Mouse (Mus musculus) hindbrain, embryonic 13.5 days (tissue): ENCODE results near the gene Olfr575. TPM values are rescaled to one million over a fixed set of nuclear protein-coding genes. Genes with fewer than 3 reads are reported as not detected.

Experiments used
- ATAC-seq: fragments of 200-750 bp; cut with Nextera tagmentation; 2 replicates; pipeline ENCODE4 v1.8.0; 2017; ENCODE audit warnings: moderate TSS enrichment; ENCODE audit not compliant: low FRiP score
- H3K27ac ChIP-seq: fragments of 300-500 bp; sonication (generic); 2 replicates; pipeline ENCODE4 v1.5.1; 2015; ENCODE audit warnings: inconsistent platforms, mild to moderate bottlenecking, moderate library complexity
- H3K27me3 ChIP-seq: fragments of 300-500 bp; sonication (generic); 2 replicates; pipeline ENCODE4 v1.6.1; 2015; ENCODE audit warnings: mild to moderate bottlenecking, inconsistent platforms
- H3K36me3 ChIP-seq: fragments of 300-500 bp; sonication (generic); 2 replicates; pipeline ENCODE4 v1.6.1; 2015; ENCODE audit warnings: mild to moderate bottlenecking, inconsistent platforms
- H3K4me1 ChIP-seq: fragments of 300-500 bp; sonication (generic); replicated peaks from 2 replicates; pipeline ENCODE4 v1.6.1; 2015; ENCODE audit warnings: inconsistent platforms
- H3K4me2 ChIP-seq: fragments of 300-500 bp; sonication (generic); 2 replicates; pipeline ENCODE4 v1.6.1; 2015; ENCODE audit warnings: inconsistent platforms, mild to moderate bottlenecking, moderate library complexity
- H3K4me3 ChIP-seq: fragments of 300-500 bp; sonication (generic); 2 replicates; pipeline ENCODE4 v1.5.1; 2015; ENCODE audit warnings: mild to moderate bottlenecking, inconsistent platforms
- H3K9ac ChIP-seq: fragments of 300-500 bp; sonication (generic); 2 replicates; pipeline ENCODE4 v1.6.1; 2015; ENCODE audit warnings: mild to moderate bottlenecking, inconsistent platforms
- H3K9me3 ChIP-seq: fragments of 300-500 bp; sonication (generic); 2 replicates; pipeline ENCODE4 v1.6.1; 2016; ENCODE audit warnings: inconsistent platforms
- WGBS: fragments of 180-500 bp; shearing (Covaris S2); methylation state at CpG from one replicate; pipeline ENCODE4 v1.1.7; 2015; 5-methylcytosine and 5-hydroxymethylcytosine counted together
- polyA plus RNA-seq: library from polyadenylated mRNA; unstranded; fragments of >200 nt; fragmentation: Nextera tagmentation; extraction: Ambion mirVana; gene quantifications from 2 replicates; pipeline ENCODE4 v1.2.1, GENCODE M21; 2015

Olfr575 gene
- polyA plus RNA-seq = not detected in 2 replicates

DNA sequence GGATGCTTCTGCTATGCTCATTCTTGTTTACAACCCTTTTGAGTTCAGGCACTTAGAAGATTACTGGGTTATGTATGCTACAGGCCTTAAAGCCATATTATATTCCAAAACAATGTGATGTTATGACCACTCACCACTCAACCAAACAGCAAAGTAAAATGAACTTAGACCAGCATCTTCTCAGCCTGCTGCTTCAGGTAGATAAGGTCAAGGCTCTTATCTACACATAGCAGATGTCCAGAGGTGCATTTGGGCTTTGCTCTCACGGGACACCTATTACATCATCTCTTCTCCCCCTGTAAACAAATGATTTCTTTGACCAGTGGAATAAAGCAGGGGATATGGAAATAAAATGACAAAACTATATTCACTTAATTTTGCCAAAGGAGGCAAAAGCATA is at the start of gene Olfr575:
Gene Olfr575 (minus strand): TSS at position 183 of the 400 bp plus-strand sequence.
- H3K27ac ChIP-seq = no peak within 1 kb of the TSS
- H3K4me1 ChIP-seq = no peaks in the 10 kb centered on the region
- no peak within 1 kb of the TSS for H3K9ac ChIP-seq
- H3K27me3 ChIP-seq = no peaks in the 10 kb centered on the region
- no peaks in the 10 kb centered on the region for H3K9me3 ChIP-seq
- no peak for ATAC-seq
- H3K4me2 ChIP-seq = no peak within 1 kb of the TSS
- no peaks in the 10 kb centered on the region for H3K36me3 ChIP-seq
- no peak within 1 kb of the TSS for H3K4me3 ChIP-seq
- WGBS = 78% methylated on average over 1 of the region's 1 CpGs

GRCm38 (mm10) chr7:102989224-102989623 is 30.6 kb upstream of the Olfr575 start, which contains the start of gene Olfr578:
Gene Olfr578 (minus strand): TSS chr7:102989324.
- no peak within 1 kb of the TSS for H3K4me2 ChIP-seq
- no peak within 1 kb of the TSS for H3K9ac ChIP-seq
- H3K27ac ChIP-seq = no peak within 1 kb of the TSS
- no peaks in the 10 kb centered on the region for H3K4me1 ChIP-seq
- no peaks in the 10 kb centered on the region for H3K36me3 ChIP-seq
- no peaks in the 10 kb centered on the region for H3K9me3 ChIP-seq
- WGBS = 80% methylated on average over 3 of the region's 3 CpGs
- H3K27me3 ChIP-seq = no peaks in the 10 kb centered on the region
- no peak within 1 kb of the TSS for H3K4me3 ChIP-seq
- ATAC-seq = no peak

DNA sequence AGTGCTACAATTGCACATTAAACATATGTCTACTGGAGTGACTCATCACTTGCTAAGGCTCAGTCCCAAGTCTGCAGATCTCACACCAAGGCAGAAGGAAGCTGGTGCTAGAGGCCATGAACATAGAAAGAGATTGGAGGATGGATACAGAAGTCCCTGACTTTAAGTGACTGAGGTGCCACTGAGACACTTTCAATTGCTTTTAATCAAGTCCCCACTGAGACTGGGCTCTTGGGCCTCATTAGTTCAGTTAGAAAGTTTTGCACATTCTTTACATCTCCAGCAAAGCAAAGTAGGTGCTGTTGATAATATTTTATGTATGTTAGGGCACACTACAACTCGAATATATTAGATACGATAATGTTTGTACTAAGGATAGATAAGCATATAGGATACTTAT is 17.3 kb upstream of the Olfr575 start, which contains the start of gene Olfr577:
Gene Olfr577 (minus strand): TSS at position 101 of the 400 bp plus-strand sequence.
- no peak within 1 kb of the TSS for H3K4me2 ChIP-seq
- no peak within 1 kb of the TSS for H3K9ac ChIP-seq
- H3K27me3 ChIP-seq = no peaks in the 10 kb centered on the region
- H3K4me1 ChIP-seq = no peaks in the 10 kb centered on the region
- WGBS = 85% methylated on average over 2 of the region's 2 CpGs
- no peaks in the 10 kb centered on the region for H3K9me3 ChIP-seq
- no peak within 1 kb of the TSS for H3K4me3 ChIP-seq
- no peak for ATAC-seq
- no peaks in the 10 kb centered on the region for H3K36me3 ChIP-seq
- no peak within 1 kb of the TSS for H3K27ac ChIP-seq

GRCm38 (mm10) chr7:102974399-102974798 is 15.8 kb upstream of the Olfr575 start:
- no peak overlapping the region for H3K4me3 ChIP-seq
- H3K36me3 ChIP-seq = no peaks in the 10 kb centered on the region
- H3K9ac ChIP-seq = no peak overlapping the region
- H3K27ac ChIP-seq = no peak overlapping the region
- H3K4me1 ChIP-seq = no peaks in the 10 kb centered on the region
- H3K27me3 ChIP-seq = no peaks in the 10 kb centered on the region
- H3K4me2 ChIP-seq = no peak overlapping the region
- WGBS = 46% methylated on average over 1 of the region's 1 CpGs
- H3K9me3 ChIP-seq = no peaks in the 10 kb centered on the region
- no peak for ATAC-seq

GRCm38 (mm10) chr7:102962360-102962759 is 3.8 kb upstream of the Olfr575 start, which contains the start of gene Olfr576:
Gene Olfr576 (plus strand): TSS chr7:102962660.
- H3K9me3 ChIP-seq = no peaks in the 10 kb centered on the region
- WGBS = 65% methylated on average over 2 of the region's 2 CpGs
- no peak within 1 kb of the TSS for H3K4me3 ChIP-seq
- no peaks in the 10 kb centered on the region for H3K4me1 ChIP-seq
- ATAC-seq = no peak
- no peaks in the 10 kb centered on the region for H3K27me3 ChIP-seq
- no peaks in the 10 kb centered on the region for H3K36me3 ChIP-seq
- no peak within 1 kb of the TSS for H3K27ac ChIP-seq
- no peak within 1 kb of the TSS for H3K9ac ChIP-seq
- H3K4me2 ChIP-seq = no peak within 1 kb of the TSS

DNA sequence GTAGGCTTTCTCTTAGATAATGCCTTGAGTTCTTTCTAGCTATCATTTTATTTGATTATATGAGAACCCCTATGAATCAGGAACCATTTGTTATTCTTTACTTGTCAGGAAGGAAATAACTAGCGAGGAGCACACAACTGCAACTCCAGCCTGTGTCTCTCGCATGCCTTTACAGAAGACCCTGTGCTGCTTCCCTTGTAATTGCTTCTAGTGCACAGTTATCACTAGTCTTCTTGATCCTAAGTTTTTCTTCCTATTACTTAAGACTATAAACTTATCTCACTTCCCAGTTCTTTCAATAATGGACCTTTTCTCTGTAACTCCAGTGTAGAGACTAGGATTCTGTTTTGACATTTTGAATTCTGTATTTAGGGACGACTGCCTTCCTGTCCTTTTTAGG is 438 bp downstream of the Olfr575 start:
- Histone ChIP-seq H3K36me3 (no peaks in the 10 kb centered on the region), H3K4me3 (no peak overlapping the region), H3K27me3 (no peaks in the 10 kb centered on the region), H3K4me1 (no peaks in the 10 kb centered on the region), H3K4me2 (no peak overlapping the region), H3K27ac (no peak overlapping the region), H3K9ac (no peak overlapping the region), H3K9me3 (no peaks in the 10 kb centered on the region)
- ATAC-seq = no peak
- WGBS = 85% methylated on average over 3 of the region's 3 CpGs

- Histone ChIP-seq H3K27ac (no peak overlapping the region), H3K27me3 (no peaks in the 10 kb centered on the region), H3K36me3 (no peaks in the 10 kb centered on the region), H3K4me3 (no peak overlapping the region), H3K4me1 (no peaks in the 10 kb centered on the region), H3K4me2 (no peak overlapping the region), H3K9me3 (no peaks in the 10 kb centered on the region), H3K9ac (no peak overlapping the region)
- no peak for ATAC-seq
- WGBS = 76% methylated on average over 1 of the region's 1 CpGs
Measured at GRCm38 (mm10) chr7:102950732-102951131, 7.8 kb downstream of the Olfr575 start.

DNA sequence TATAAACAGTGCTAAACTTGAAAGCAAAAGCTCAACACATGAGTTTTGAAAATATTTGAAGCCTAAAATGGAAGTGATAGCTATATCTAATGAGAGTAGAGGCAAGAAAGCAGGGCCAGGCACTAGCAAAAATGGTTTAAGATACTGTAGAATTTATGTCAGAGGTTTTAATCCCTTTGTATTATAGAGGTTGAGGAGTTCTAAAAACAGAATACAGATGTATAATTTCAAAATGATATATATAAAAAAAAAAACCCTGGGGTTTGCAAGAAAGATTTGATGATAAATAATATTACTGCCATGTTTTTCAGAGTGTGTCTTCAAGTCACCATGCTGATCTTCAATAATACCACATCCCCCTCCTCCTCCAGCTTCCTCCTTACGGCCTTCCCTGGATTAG is 10.4 kb downstream of the Olfr575 start, which contains the start of gene Olfr574:
Gene Olfr574 (plus strand): TSS at position 301 of the 400 bp plus-strand sequence.
- 86% methylated on average over 1 of the region's 1 CpGs for WGBS

GRCm38 (mm10) chr7:102943417-102943816 is 15.2 kb downstream of the Olfr575 start:
- no peaks in the 10 kb centered on the region for H3K9me3 ChIP-seq
- H3K4me1 ChIP-seq = no peaks in the 10 kb centered on the region
- H3K9ac ChIP-seq = no peak overlapping the region
- no peaks in the 10 kb centered on the region for H3K27me3 ChIP-seq
- no peak overlapping the region for H3K4me2 ChIP-seq
- H3K27ac ChIP-seq = no peak overlapping the region
- WGBS = 91% methylated on average over 1 of the region's 1 CpGs
- no peak overlapping the region for H3K4me3 ChIP-seq
- ATAC-seq = no peak
- H3K36me3 ChIP-seq = no peaks in the 10 kb centered on the region

More for the DNA sequence above, 10.4 kb downstream of the Olfr575 start, which contains the start of gene Olfr574:
- Histone ChIP-seq H3K27me3 (no peaks in the 10 kb centered on the region), H3K4me2 (no peak within 1 kb of the TSS), H3K36me3 (no peaks in the 10 kb centered on the region), H3K9me3 (no peaks in the 10 kb centered on the region), H3K27ac (no peak within 1 kb of the TSS), H3K9ac (no peak within 1 kb of the TSS), H3K4me3 (no peak within 1 kb of the TSS), H3K4me1 (no peaks in the 10 kb centered on the region)
- no peak for ATAC-seq

GRCm38 (mm10) chr7:102942475-102942874 is 16.1 kb downstream of the Olfr575 start, which contains the start of gene Olfr573-ps1:
Gene Olfr573-ps1 (minus strand): TSS chr7:102942575.
- H3K4me2 ChIP-seq = no peak within 1 kb of the TSS
- 94% methylated on average over 2 of the region's 2 CpGs for WGBS
- H3K27ac ChIP-seq = no peak within 1 kb of the TSS
- no peak for ATAC-seq
- no peak within 1 kb of the TSS for H3K9ac ChIP-seq
- H3K9me3 ChIP-seq = no peaks in the 10 kb centered on the region
- no peak within 1 kb of the TSS for H3K4me3 ChIP-seq
- no peaks in the 10 kb centered on the region for H3K36me3 ChIP-seq
- no peaks in the 10 kb centered on the region for H3K27me3 ChIP-seq
- no peaks in the 10 kb centered on the region for H3K4me1 ChIP-seq

- 82% methylated on average over 3 of the region's 3 CpGs for WGBS
- Histone ChIP-seq H3K27ac (no peak overlapping the region), H3K36me3 (no peaks in the 10 kb centered on the region), H3K9me3 (no peaks in the 10 kb centered on the region), H3K27me3 (no peaks in the 10 kb centered on the region), H3K4me2 (no peak overlapping the region), H3K4me1 (no peaks in the 10 kb centered on the region), H3K9ac (no peak overlapping the region), H3K4me3 (no peak overlapping the region)
- no peak for ATAC-seq
Measured at GRCm38 (mm10) chr7:102927105-102927504, 31.5 kb downstream of the Olfr575 start.

DNA sequence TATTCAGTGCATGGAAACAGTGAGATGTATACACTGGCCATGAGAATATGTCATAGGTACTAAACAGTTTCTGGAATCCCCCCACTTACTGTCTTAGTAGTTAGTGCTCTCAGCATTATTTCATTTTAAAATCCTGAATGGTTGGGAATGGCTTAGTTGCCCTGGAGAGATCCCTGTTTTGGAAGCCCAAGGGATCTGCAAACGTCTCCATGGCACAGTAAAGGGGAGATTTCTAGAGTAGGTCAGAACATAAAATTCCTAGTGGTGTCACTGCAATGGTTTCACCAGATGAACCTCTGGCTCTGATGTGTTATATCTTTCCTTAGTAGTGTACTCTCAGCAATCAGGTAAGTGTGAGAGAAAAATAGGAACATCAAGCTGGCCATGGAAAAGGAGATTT is 34.5 kb downstream of the Olfr575 start, which contains the start of gene Olfr572:
Gene Olfr572 (plus strand): TSS at position 301 of the 400 bp plus-strand sequence.
- H3K27me3 ChIP-seq = no peaks in the 10 kb centered on the region
- H3K9ac ChIP-seq = no peak within 1 kb of the TSS
- no peak within 1 kb of the TSS for H3K27ac ChIP-seq
- no peaks in the 10 kb centered on the region for H3K9me3 ChIP-seq
- 75% methylated on average over 1 of the region's 1 CpGs for WGBS
- no peaks in the 10 kb centered on the region for H3K4me1 ChIP-seq
- H3K4me2 ChIP-seq = no peak within 1 kb of the TSS
- ATAC-seq = no peak
- H3K36me3 ChIP-seq = no peaks in the 10 kb centered on the region
- no peak within 1 kb of the TSS for H3K4me3 ChIP-seq

GRCm38 (mm10) chr7:102919632-102920031 is 38.9 kb downstream of the Olfr575 start:
- WGBS = 17% methylated on average over 1 of the region's 1 CpGs
- Histone ChIP-seq H3K4me3 (no peak overlapping the region), H3K27me3 (no peaks in the 10 kb centered on the region), H3K36me3 (no peaks in the 10 kb centered on the region), H3K27ac (no peak overlapping the region), H3K4me1 (no peaks in the 10 kb centered on the region), H3K9ac (no peak overlapping the region), H3K9me3 (no peaks in the 10 kb centered on the region), H3K4me2 (no peak overlapping the region)
- peak; percentile 76 for ATAC-seq
